Mouse (Mus musculus): Measurements from ENCODE around the gene Paqr3.

Gene Paqr3

DNA sequence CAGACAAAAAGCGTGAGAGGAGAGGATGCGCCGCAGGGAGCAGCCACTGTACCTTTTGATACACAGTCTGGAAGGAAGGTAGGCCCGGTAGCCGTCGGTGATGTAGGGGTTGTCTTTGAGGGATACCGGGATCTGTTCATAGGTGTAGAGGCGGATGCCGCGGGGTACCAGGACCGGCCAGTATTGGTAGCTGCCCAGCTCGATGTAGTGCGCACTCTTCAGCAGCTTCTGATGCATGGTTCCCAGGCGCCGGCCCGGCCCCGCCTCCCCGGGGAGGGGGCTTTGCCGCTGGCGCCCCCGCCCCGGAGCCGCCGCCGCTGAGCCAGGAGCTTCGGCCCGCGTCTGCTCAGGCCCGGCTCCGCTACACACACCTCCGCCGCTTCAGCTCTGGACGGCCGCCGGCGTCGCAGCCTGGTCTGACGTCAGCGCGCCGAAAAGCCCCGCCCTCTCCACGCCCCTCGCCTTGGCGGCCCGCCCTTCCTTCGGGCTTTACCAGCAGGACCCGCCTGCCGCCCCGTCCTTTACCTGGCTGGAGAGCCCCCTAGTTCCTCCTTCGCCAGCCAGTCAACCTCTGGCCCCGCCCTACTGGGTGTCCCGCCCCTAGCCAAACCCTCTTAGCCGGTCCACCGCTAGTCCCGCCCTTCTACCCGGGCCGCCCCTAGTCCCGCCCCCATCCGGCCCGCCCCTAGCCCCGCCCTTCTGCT is at the start of gene Paqr3:
Paqr3 (minus strand) TSS at position 390 of the 704 bp plus-strand sequence.
- no peak for TF ChIP-seq GATA4 (IDR thresholded peaks at IDR 0.05; ENCODE audit: insufficient replicate concordance, low read length)

GRCm38 (mm10) chr5:97154688-97155087 is 43.3 kb upstream of the Paqr3 start:
- TF ChIP-seq GATA4 (IDR thresholded peaks at IDR 0.05; ENCODE audit: insufficient replicate concordance, low read length) = no peak

DNA sequence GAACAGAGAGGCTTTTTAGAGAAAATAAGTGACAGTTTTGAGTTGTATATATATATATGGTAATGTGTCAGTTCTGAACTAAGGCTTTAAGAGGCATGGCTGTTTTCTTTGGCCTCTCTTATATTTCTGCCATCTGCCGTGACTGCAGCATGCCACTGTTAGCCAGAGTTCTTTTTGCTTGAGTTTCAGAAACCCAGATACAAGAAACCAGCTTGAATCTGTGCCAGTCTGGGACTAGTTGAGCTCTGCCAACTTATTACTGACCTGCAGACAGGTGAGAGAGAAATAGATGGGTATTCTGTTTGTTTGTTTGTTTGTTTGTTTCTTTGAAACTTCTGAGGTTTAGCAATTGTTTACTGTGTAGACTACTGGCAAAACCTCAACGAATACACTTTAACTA is 23.9 kb upstream of the Paqr3 start:
- TF ChIP-seq GATA4 (IDR thresholded peaks at IDR 0.05; ENCODE audit: insufficient replicate concordance, low read length) = no peak

DNA sequence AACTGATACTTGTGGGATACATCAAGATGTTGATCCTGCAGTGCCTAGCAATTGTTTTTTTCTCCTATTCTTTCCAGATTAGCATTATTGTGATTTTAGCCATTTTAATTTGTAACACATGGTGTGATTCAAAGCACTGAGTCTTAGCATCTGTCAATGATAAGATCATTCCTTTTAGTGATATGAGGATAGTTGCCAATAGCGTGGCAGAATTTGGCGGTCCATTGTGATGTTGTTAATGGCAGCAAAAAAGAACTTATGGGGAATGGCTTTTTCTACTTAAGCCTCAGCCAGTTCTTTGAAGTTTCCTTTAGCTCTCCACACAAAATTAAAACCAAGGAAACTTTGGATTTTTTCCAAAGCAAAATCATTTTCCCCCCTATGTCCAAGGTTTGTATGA is 18.2 kb upstream of the Paqr3 start:
- no peak for TF ChIP-seq GATA4 (IDR thresholded peaks at IDR 0.05; ENCODE audit: insufficient replicate concordance, low read length)

DNA sequence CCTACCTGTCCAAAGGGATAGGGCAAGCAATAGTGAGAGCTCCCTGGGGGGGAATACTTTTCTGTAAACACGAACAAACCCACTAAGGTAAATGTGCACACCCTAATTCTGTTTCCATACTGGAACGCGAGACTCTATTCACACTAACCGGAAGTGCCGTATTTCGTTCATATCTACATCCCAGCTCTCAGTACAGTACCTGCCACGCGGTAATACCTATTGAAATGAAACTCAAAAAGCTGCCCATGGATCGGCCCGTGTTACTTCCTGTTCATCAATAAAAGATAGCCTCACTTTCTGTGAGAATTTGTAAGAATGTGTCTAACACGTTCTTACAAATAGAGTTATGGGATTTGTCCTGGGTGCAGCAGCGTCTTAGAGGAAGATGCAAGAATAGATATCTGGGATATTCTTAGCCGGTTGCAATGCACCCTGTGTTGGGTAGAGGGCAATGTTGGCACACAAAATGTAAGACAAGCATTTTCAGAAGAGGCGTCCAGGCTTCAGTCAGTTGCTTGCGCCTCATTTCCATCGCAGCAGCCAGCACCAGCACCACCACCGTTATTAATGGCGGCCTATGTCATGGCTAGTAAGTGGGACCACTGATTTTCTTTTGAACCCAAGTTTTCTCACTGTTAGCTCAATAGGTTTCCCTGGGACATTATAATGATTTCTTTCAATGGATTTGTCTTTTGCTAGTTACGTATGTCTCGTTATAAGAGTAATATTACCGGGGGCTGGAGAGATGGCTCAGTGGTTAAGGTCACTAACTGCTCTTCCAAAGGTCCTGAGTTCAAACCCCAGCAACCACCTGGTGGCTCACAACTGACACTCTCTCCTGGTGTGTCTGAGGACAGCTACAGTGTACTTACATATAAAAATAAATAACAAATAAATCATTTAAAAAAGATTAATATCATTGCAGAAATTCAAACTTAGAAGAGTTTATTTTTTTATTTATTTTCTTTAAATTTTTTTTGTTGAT is 17.1 kb upstream of the Paqr3 start:
- TF ChIP-seq GATA4 (IDR thresholded peaks at IDR 0.05; ENCODE audit: insufficient replicate concordance, low read length) = no peak

- no peak for TF ChIP-seq GATA4 (IDR thresholded peaks at IDR 0.05; ENCODE audit: insufficient replicate concordance, low read length)
These were observed 15.9 kb upstream of the Paqr3 start for GRCm38 (mm10) chr5:97127284-97127683.

DNA sequence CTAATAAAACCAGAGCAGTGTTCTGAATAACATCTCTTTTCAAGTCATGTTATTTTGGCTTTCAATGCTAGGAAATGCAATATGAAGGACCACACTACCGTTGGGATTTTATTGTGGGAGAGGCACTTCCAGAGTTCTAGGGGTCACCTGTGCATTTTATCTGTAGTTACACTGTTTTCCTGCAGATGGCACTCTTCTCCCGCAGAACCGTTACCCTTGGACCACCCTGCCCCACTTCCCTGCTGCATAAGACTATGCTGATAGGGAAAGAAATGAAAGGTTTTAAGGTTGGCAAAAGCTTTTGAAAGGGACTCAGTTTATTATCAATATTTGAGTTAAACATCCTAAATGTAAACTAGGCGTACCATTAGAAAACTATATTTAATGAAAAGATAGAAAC is 14.6 kb upstream of the Paqr3 start:
- no peak for TF ChIP-seq GATA4 (IDR thresholded peaks at IDR 0.05; ENCODE audit: insufficient replicate concordance, low read length)

GRCm38 (mm10) chr5:97125459-97125970 is 14.1 kb upstream of the Paqr3 start:
- TF ChIP-seq GATA4 (IDR thresholded peaks at IDR 0.05; ENCODE audit: insufficient replicate concordance, low read length) = no peak

DNA sequence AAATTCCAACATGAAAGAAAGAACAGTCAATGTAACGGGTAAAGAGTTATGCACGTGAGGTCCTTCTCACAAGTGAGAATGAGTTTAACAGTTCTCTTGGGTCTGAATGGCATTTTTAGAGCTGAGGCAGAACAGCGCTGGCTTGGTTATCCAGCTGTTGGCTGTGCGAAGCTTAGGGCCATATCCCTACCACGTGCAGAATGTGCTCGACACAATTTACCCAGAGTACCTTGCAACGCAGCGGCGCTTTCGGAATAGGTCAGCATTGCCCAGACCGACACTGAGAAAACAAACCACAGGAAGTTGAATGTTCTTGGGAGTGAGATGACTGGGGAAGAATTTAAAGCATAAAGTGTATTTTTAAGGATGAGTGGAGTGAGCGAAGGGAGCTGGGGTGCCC is 13.6 kb upstream of the Paqr3 start:
- TF ChIP-seq GATA4 (IDR thresholded peaks at IDR 0.05; ENCODE audit: insufficient replicate concordance, low read length) = no peak

GRCm38 (mm10) chr5:97110697-97111096 is 699 bp downstream of the Paqr3 start:
- TF ChIP-seq GATA4 (IDR thresholded peaks at IDR 0.05; ENCODE audit: insufficient replicate concordance, low read length) = no peak

DNA sequence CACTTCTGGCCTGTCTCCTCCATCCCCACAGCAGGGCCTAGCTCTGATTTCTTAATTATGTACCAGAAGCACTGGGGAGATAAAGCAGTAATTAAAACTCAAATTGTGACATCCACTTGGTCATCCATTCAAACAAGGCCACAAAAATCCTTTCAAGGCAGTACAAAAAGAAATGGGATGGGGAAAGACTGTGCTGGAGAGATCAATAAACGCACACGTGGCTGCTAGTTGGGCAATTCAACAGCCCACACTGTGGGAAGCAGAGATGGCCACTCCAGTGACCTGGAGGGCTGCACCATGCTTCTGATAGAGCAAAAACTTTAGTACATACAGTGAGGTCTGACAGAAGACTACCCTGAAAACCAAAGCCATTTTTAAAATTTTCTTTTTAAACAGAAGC is 1.3 kb downstream of the Paqr3 start:
- no peak for TF ChIP-seq GATA4 (IDR thresholded peaks at IDR 0.05; ENCODE audit: insufficient replicate concordance, low read length)

DNA sequence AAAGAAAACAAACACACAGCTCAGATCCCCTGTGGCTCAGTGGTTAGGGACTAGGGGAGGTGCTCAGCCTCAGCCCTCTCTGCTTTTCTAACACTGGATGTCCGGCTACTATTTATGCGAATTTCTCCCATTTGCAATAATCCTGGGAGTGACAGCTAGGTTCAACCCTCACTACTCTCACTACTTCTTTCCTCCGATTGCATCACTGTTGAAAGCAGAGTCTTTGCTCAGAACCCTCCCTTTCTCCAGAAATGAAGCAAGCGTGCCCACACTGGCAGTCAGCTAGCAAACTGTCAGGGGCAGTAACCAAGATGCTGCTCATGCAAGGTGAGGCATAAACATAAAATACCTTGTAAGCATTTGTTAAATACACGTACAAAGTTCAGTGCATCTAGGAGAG is 3.1 kb downstream of the Paqr3 start:
- TF ChIP-seq GATA4 (IDR thresholded peaks at IDR 0.05; ENCODE audit: insufficient replicate concordance, low read length) = no peak

DNA sequence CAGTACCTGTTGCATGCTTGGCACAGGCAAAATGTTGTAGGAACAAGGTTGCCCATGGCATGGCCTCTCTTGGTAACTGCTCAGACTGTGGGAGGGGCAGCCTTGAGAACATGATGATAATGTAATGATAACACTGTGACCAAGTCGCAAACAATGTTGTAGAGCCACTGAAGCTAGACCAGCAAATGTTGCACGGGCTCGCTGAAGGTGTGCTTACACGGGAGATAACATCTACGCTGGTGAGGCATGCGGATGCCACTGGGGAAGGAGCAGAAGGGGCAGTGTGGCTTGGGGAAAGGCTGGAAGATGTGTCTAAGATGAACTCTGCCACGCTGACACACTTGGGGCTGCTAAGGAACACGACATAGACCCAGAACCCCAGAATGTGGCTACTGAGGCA is 11.4 kb downstream of the Paqr3 start:
- TF ChIP-seq GATA4 (IDR thresholded peaks at IDR 0.05; ENCODE audit: insufficient replicate concordance, low read length) = no peak

DNA sequence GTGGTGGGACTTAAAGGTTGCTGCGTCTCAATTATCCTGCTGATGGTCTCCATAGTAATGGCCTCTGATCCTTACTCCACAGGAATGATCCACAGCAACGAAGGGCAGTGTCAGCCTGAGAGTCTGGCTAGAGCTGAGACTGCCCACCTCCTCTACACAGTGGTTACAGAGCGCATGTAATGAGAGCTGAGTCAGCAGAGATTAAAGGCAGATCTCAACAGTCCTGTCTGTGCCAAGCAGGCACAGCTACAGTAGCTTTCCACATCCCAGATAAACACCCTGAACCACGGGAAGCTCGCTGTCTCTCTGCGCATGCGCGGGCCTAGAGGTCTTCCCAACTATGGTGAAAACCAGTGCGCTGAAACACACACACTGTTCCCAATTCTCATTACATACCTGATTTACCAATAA is 13.8 kb downstream of the Paqr3 start:
- no peak for TF ChIP-seq GATA4 (IDR thresholded peaks at IDR 0.05; ENCODE audit: insufficient replicate concordance, low read length)

DNA sequence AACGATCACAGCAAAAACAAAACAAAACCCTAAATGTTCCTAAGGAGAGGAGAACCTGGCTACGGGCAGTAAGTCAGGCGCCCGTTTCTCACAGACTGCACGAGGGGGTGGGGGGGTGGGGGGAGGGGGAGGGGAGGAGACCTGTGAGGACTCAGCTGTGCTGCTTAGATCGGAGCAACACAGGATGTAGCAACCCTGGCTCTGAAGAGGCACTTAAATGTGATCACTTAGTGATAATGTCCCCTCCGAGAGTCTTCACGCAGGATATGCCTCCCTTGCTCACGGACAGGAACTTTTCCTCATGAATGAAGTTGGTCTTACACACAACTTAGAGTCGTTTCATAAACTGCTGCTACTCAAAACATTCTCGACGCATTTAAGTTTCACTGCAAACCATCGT is 16.1 kb downstream of the Paqr3 start:
- no peak for TF ChIP-seq GATA4 (IDR thresholded peaks at IDR 0.05; ENCODE audit: insufficient replicate concordance, low read length)

DNA sequence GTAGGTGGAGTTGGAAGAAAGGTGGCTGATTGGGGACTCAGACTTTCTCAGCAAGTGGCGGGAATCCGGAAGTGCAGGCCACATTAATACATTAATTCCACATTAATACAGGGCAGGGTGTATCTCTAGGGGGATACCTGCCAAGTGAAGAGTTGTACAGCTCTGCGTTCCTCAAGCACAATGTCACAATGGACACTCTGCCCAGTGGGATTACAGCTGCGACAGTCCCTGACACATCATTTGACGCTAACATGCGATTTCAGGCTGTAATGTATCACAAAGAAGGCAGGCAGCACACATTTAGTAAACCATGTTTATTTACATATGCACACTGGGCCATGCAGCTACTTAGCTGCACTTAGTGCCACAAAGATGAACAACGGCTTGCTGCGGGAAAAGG is 18.4 kb downstream of the Paqr3 start:
- TF ChIP-seq GATA4 (IDR thresholded peaks at IDR 0.05; ENCODE audit: insufficient replicate concordance, low read length) = no peak

Data from liver, adult (tissue).